ENCODE assay signal across 13 mouse cellular contexts in genomic region chr13:101408885-101409284, GRCm38 (mm10).
"Had no signal": no experiment of that assay in that cellular context is flagged by ENCODE, and none has a peak within 500 bp of the region (broad histone marks: within the 10 kb centered on the region; RNA-seq: fewer than 3 reads in every experiment).

No protein-coding gene starts in this region.

- H3K36me3 ChIP-seq: kidney, embryonic 15.5 days; limb, embryonic 10.5 days; liver, embryonic 13.5 days; lung, embryonic 15.5 days; midbrain, embryonic 13.5 days had no signal

- H3K4me1 ChIP-seq: kidney, embryonic 15.5 days; limb, embryonic 10.5 days; liver, embryonic 13.5 days; lung, embryonic 15.5 days; midbrain, embryonic 13.5 days had no signal

- ATAC-seq: liver, postnatal 0 days; midbrain, embryonic 13.5 days had no signal

- H3K27me3 ChIP-seq: kidney, embryonic 15.5 days; liver, embryonic 13.5 days; lung, embryonic 15.5 days; midbrain, embryonic 13.5 days had no signal

- H3K27ac ChIP-seq: kidney, embryonic 15.5 days; left cerebral cortex, adult 2 months; limb, embryonic 10.5 days; liver, embryonic 13.5 days; lung, embryonic 15.5 days; macrophage; midbrain, embryonic 13.5 days had no signal

- H3K9ac ChIP-seq: kidney, embryonic 15.5 days; liver, embryonic 13.5 days; liver, postnatal 0 days; lung, embryonic 15.5 days; midbrain, embryonic 13.5 days had no signal

- H3K4me3 ChIP-seq: kidney, embryonic 15.5 days; left cerebral cortex, adult 2 months; limb, embryonic 10.5 days; liver, embryonic 13.5 days; lung, embryonic 15.5 days; midbrain, embryonic 13.5 days had no signal

- H3K4me2 ChIP-seq: kidney, embryonic 15.5 days; liver, embryonic 13.5 days; lung, embryonic 15.5 days; midbrain, embryonic 13.5 days had no signal

- H3K9me3 ChIP-seq: kidney, embryonic 15.5 days; limb, embryonic 10.5 days; liver, embryonic 13.5 days; lung, embryonic 15.5 days; midbrain, embryonic 13.5 days had no signal

- DNase-seq: kidney, postnatal 14 days; liver, embryonic 13.5 days; liver, postnatal 0 days; lung, postnatal 14 days; right cerebral cortex, adult 18-20 months; right cerebral cortex, postnatal 25 days; thymus, postnatal 36 days had no signal
